Mouse (Mus musculus): ENCODE measurements around the gene Chd5.

Gene Chd5

GRCm38 (mm10) chr4:152338419-152339292, at the start of gene Chd5:
Chd5 (plus strand) TSS chr4:152338651.
- no peak for DNase-seq (ENCODE audit: low read depth)

- no peak for DNase-seq (ENCODE audit: low read depth)
Observed at GRCm38 (mm10) chr4:152290385-152290784, 48.1 kb upstream of the Chd5 start.

- DNase-seq (ENCODE audit: low read depth), result no peak
Observed at GRCm38 (mm10) chr4:152290991-152291390, 47.5 kb upstream of the Chd5 start.

GRCm38 (mm10) chr4:152291562-152291961, 46.9 kb upstream of the Chd5 start, which contains the start of gene Hes3:
Hes3 (minus strand) TSS chr4:152291662.
- DNase-seq (ENCODE audit: low read depth), result no peak

GRCm38 (mm10) chr4:152292102-152292765, 46.2 kb upstream of the Chd5 start:
- DNase-seq (ENCODE audit: low read depth), result no peak

GRCm38 (mm10) chr4:152294188-152294929, 44.1 kb upstream of the Chd5 start:
- DNase-seq (ENCODE audit: low read depth), result no peak

GRCm38 (mm10) chr4:152295916-152296315, 42.5 kb upstream of the Chd5 start:
- DNase-seq (ENCODE audit: low read depth), result peak; percentile 59

- no peak for DNase-seq (ENCODE audit: low read depth)
Observed at GRCm38 (mm10) chr4:152296371-152296770, 42.1 kb upstream of the Chd5 start.

- peak; percentile 99 for DNase-seq (ENCODE audit: low read depth)
Observed at GRCm38 (mm10) chr4:152296874-152297861, 41.3 kb upstream of the Chd5 start, which contains the start of gene Icmt. Icmt (plus strand) TSS chr4:152297227.

GRCm38 (mm10) chr4:152298836-152299235, 39.6 kb upstream of the Chd5 start:
- DNase-seq (ENCODE audit: low read depth), result no peak

GRCm38 (mm10) chr4:152300375-152300774, 38.1 kb upstream of the Chd5 start:
- no peak for DNase-seq (ENCODE audit: low read depth)

GRCm38 (mm10) chr4:152302012-152302411, 36.4 kb upstream of the Chd5 start:
- no peak for DNase-seq (ENCODE audit: low read depth)

- no peak for DNase-seq (ENCODE audit: low read depth)
Observed at GRCm38 (mm10) chr4:152303172-152303571, 35.3 kb upstream of the Chd5 start.

GRCm38 (mm10) chr4:152304685-152305084, 33.8 kb upstream of the Chd5 start:
- no peak for DNase-seq (ENCODE audit: low read depth)

GRCm38 (mm10) chr4:152305991-152306390, 32.5 kb upstream of the Chd5 start:
- DNase-seq (ENCODE audit: low read depth), result no peak

- no peak for DNase-seq (ENCODE audit: low read depth)
Observed at GRCm38 (mm10) chr4:152307542-152307941, 30.9 kb upstream of the Chd5 start.

- no peak for DNase-seq (ENCODE audit: low read depth)
Observed at GRCm38 (mm10) chr4:152312186-152312585, 26.3 kb upstream of the Chd5 start.

GRCm38 (mm10) chr4:152313211-152313632, 25.2 kb upstream of the Chd5 start:
- no peak for DNase-seq (ENCODE audit: low read depth)

GRCm38 (mm10) chr4:152313934-152314333, 24.5 kb upstream of the Chd5 start:
- no peak for DNase-seq (ENCODE audit: low read depth)

GRCm38 (mm10) chr4:152315498-152316213, 22.8 kb upstream of the Chd5 start:
- no peak for DNase-seq (ENCODE audit: low read depth)
